28 mouse cellular contexts compared by ENCODE assay signal in the genomic region with DNA sequence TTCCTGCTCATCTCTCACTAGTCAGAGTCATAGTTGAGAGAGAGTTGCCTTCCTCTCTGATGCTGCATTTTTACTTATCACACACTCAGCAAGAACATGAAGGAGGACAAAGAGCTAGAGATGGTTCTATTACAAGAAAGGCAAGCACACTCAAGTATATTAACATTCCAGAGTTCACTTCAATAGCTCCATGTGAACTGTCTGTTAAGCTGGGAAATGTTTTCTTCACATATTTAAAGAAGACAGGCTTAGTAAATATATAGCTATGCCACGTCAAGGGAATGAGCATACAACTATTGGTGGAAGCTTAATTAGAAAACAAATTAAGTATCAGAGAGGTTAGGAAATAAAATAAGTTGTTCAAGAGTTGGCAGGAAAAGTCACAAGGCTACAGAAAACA.
"Had no signal": no experiment of that assay in that cellular context is flagged by ENCODE, and none has a peak within 500 bp of the region (broad histone marks: within the 10 kb centered on the region; RNA-seq: fewer than 3 reads in every experiment).

No protein-coding gene starts in this region.

- H3K27me3 ChIP-seq: embryonic facial prominence, embryonic 12.5 days; embryonic facial prominence, embryonic 13.5 days; embryonic facial prominence, embryonic 15.5 days; forebrain, embryonic 12.5 days; forebrain, embryonic 13.5 days; forebrain, embryonic 15.5 days had no signal

- H3K4me2 ChIP-seq: embryonic facial prominence, embryonic 12.5 days; embryonic facial prominence, embryonic 13.5 days; embryonic facial prominence, embryonic 15.5 days; forebrain, embryonic 12.5 days; forebrain, embryonic 13.5 days; forebrain, embryonic 15.5 days had no signal

- H3K9me3 ChIP-seq: embryonic facial prominence, embryonic 10.5 days; embryonic facial prominence, embryonic 12.5 days; embryonic facial prominence, embryonic 13.5 days; embryonic facial prominence, embryonic 15.5 days; forebrain, embryonic 10.5 days; forebrain, embryonic 12.5 days; forebrain, embryonic 13.5 days; forebrain, embryonic 15.5 days had no signal

- ATAC-seq: forebrain, embryonic 13.5 days; forebrain, embryonic 14.5 days; forebrain, embryonic 15.5 days; forebrain, embryonic 16.5 days; forebrain, postnatal 0 days had no signal

- H3K27ac ChIP-seq: embryonic facial prominence, embryonic 10.5 days; embryonic facial prominence, embryonic 12.5 days; embryonic facial prominence, embryonic 13.5 days; embryonic facial prominence, embryonic 15.5 days; forebrain, embryonic 10.5 days; forebrain, embryonic 12.5 days; forebrain, embryonic 13.5 days; forebrain, embryonic 15.5 days; gastrocnemius, adult 2 months had no signal

- H3K36me3 ChIP-seq: embryonic facial prominence, embryonic 10.5 days; embryonic facial prominence, embryonic 12.5 days; embryonic facial prominence, embryonic 13.5 days; embryonic facial prominence, embryonic 15.5 days; forebrain, embryonic 10.5 days; forebrain, embryonic 12.5 days; forebrain, embryonic 15.5 days had no signal

- H3K4me1 ChIP-seq: embryonic facial prominence, embryonic 10.5 days; embryonic facial prominence, embryonic 12.5 days; embryonic facial prominence, embryonic 13.5 days; embryonic facial prominence, embryonic 15.5 days; forebrain, embryonic 10.5 days; forebrain, embryonic 12.5 days; forebrain, embryonic 13.5 days; forebrain, embryonic 15.5 days had no signal

- H3K4me3 ChIP-seq: embryonic facial prominence, embryonic 10.5 days; embryonic facial prominence, embryonic 12.5 days; embryonic facial prominence, embryonic 13.5 days; embryonic facial prominence, embryonic 15.5 days; erythroblast, embryonic 14.5 days; forebrain, embryonic 10.5 days; forebrain, embryonic 12.5 days; forebrain, embryonic 13.5 days; forebrain, embryonic 15.5 days; gastrocnemius, adult 2 months had no signal

- H3K9ac ChIP-seq: embryonic facial prominence, embryonic 12.5 days; embryonic facial prominence, embryonic 13.5 days; embryonic facial prominence, embryonic 15.5 days; forebrain, embryonic 12.5 days; forebrain, embryonic 13.5 days; forebrain, embryonic 15.5 days; forebrain, postnatal 0 days had no signal

- DNase-seq: cerebellum, adult 18-20 months; cerebellum, adult 2 months; cerebellum, adult 8-10 months; cerebellum, adult 9-10 months; cerebellum, adult 9-11 months; cerebellum, postnatal 10 days; cerebellum, postnatal 14 days; cerebellum, postnatal 25 days; cerebellum, postnatal 36 days; embryo, embryonic 11 days; forebrain, postnatal 0 days; gastrocnemius, adult 2 months; gastrocnemius, postnatal 10 days; gastrocnemius, postnatal 14 days; gastrocnemius, postnatal 25 days; gastrocnemius, postnatal 36 days; heart, adult 11 months had no signal
